Mouse (Mus musculus) limb, embryonic 14.5 days (tissue): ENCODE results near the gene Gpr4. TPM values are rescaled to one million over a fixed set of nuclear protein-coding genes. Genes with fewer than 3 reads are reported as not detected.

Source experiments
- ATAC-seq: fragments of 200-750 bp; cut with Nextera tagmentation; 2 replicates; pipeline ENCODE4 v1.8.0; 2017; ENCODE audit warnings: low read depth, moderate number of reproducible peaks, moderate TSS enrichment; ENCODE audit not compliant: low FRiP score
- DNase-seq: peaks from one replicate; pipeline ENCODE4 v3.0.0-alpha.2; 2015; ENCODE audit warnings: low spot score
- H3K27ac ChIP-seq: fragments of 300-500 bp; sonication (generic); replicated peaks from 2 replicates; pipeline ENCODE4 v1.5.1; 2014; ENCODE audit warnings: low read depth, mild to moderate bottlenecking, low read length, moderate library complexity, mixed read lengths
- H3K27me3 ChIP-seq: fragments of 300-500 bp; sonication (generic); 2 replicates; pipeline ENCODE4 v1.6.1; 2014; ENCODE audit warnings: low read length, mixed read lengths; ENCODE audit not compliant: control insufficient read depth, insufficient read depth
- H3K36me3 ChIP-seq: fragments of 300-500 bp; sonication (generic); 2 replicates; pipeline ENCODE4 v1.6.1; 2014; ENCODE audit warnings: mild to moderate bottlenecking, low read length, moderate library complexity, mixed read lengths; ENCODE audit not compliant: control insufficient read depth, insufficient read depth
- H3K4me1 ChIP-seq: fragments of 300-500 bp; sonication (generic); 2 replicates; pipeline ENCODE4 v1.6.1; 2014; ENCODE audit warnings: antibody characterized with exemption, low read length, mixed read lengths; ENCODE audit not compliant: control insufficient read depth, insufficient read depth
- H3K4me2 ChIP-seq: fragments of 300-500 bp; sonication (generic); replicated peaks from 2 replicates; pipeline ENCODE4 v1.6.1; 2014; ENCODE audit warnings: low read depth, mild to moderate bottlenecking, low read length, moderate library complexity; ENCODE audit not compliant: severe bottlenecking
- H3K4me3 ChIP-seq: fragments of 300-500 bp; sonication (generic); replicated peaks from 2 replicates; pipeline ENCODE4 v1.5.1; 2014; ENCODE audit warnings: low read length
- H3K9ac ChIP-seq: fragments of 300-500 bp; sonication (generic); 2 replicates; pipeline ENCODE4 v1.6.1; 2014; ENCODE audit warnings: mild to moderate bottlenecking, low read depth, low read length, moderate library complexity; ENCODE audit not compliant: severe bottlenecking
- H3K9me3 ChIP-seq: fragments of 300-500 bp; sonication (generic); 2 replicates; pipeline ENCODE4 v1.6.1; 2016; ENCODE audit warnings: low read length; ENCODE audit not compliant: control insufficient read depth
- POLR2A ChIP-seq: fragments of 200-500 bp; IDR thresholded peaks from 2 replicates; pipeline ENCODE4 v1.8.0; 2012; ENCODE audit warnings: inconsistent platforms, mild to moderate bottlenecking, moderate library complexity, borderline replicate concordance; ENCODE audit not compliant: insufficient read depth, insufficient read length; ENCODE audit errors: extremely low read depth
- WGBS: fragments of 180-500 bp; shearing (Covaris S2); extraction: QIAGEN DNeasy Blood & Tissue Kit; methylation state at CpG from one replicate; pipeline ENCODE4 v1.1.7; 2014; 5-methylcytosine and 5-hydroxymethylcytosine counted together
- polyA plus RNA-seq, 2 experiments: library from polyadenylated mRNA; depleted of rRNA in 1 of 2; stranded (reverse) in 1 of 2; unstranded in 1 of 2; fragments of >200 nt; fragmentation: Nextera tagmentation in 1 of 2; extraction: Ambion mirVana in 1 of 2; gene quantifications; 2 replicates each; pipeline versions ENCODE4 v1.2.1 to v1.2.3; 2012 to 2014

Gpr4 gene
- polyA plus RNA-seq, 2 experiments, result 4.0 to 9.2 TPM

DNA sequence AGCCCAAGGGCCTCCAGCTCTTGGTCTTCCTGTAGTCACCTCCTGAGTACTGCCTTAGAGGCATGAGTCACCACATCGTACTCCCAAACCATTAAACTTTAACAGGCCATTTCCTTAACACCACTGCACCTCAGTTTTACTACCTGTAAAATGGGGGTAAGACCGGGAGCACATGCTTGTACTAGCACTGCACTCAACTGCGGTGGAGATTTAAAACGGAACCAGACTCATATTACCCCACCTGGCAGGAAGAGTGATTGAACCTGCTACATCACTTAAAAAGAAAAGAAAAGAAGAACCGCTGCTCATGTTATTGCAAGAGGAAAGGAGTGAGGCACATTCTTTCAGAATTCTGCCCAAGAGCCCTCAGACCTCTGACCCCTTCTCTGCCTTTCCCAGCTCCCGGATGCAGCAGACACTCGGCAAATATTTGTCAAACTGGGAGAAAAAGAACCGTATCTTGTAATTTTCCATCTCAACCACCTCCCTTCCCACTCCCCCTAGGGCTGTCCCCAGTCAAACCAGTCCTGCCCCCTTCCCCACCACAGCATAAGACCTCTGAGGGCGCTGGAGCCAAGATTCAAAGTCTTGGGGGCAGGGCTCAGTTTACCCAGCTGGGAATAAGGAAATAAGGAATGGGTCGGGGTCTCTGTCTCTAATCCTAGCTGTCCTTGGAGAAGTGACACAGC, 56.8 kb downstream of the Gpr4 start:
- Histone ChIP-seq H3K9ac (peak overlapping the region; percentile 77), H3K27me3 (no peaks in the 10 kb centered on the region), H3K4me1 (peaks cover 18% of the 10 kb centered on the region), H3K36me3 (peaks cover 27% of the 10 kb centered on the region), H3K9me3 (no peaks in the 10 kb centered on the region), H3K4me2 (peak overlapping the region; percentile 97), H3K4me3 (peak overlapping the region; percentile 92), H3K27ac (peak overlapping the region; percentile 50)
- TF ChIP-seq POLR2A, result no peak
- 21% methylated on average over 10 of the region's 10 CpGs for WGBS
- DNase-seq (no peak), ATAC-seq (no peak)

DNA sequence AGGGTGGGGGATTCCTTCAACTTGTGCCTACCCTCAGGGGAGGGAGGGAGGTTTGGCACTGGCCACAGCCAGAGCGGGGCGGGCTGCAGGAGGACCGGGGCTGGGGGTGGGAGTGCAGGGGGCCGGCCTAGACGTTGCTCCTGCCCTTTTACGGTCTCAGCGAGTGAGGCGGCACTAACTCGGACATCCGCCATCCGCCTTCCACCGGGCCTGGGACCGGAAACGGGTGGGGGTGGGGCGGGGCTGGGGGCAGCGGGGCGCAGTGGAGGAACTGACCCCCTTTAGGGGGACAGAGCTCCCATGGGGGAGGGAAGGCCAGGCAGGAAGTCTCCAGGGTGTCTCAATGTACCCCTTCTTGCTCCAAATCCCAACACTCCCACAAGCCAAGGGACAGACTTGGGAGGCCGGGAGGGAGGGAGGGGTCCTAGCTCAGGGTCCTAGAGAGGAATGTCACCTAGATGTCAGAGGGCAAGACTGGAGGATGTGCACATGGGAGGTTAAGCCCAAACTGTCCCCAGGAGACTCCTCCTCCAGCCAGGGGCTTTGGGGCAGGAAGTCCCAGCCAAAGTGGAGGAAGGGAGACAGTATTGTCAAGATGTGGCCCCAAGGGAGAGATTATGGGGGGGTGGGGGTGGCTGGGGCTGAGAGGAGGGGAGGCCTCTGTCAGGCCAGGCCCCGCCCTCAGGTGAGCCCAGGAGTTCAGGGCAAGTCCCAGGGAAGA, 57.5 kb downstream of the Gpr4 start:
- Histone ChIP-seq H3K9ac (peak overlapping the region; percentile 77), H3K4me2 (peak overlapping the region; percentile 97), H3K27me3 (no peaks in the 10 kb centered on the region), H3K9me3 (no peaks in the 10 kb centered on the region), H3K4me1 (peaks cover 18% of the 10 kb centered on the region), H3K36me3 (peaks cover 19% of the 10 kb centered on the region), H3K4me3 (peak overlapping the region; percentile 92), H3K27ac (peak overlapping the region; percentile 50)
- ATAC-seq (no peak), DNase-seq (peak; percentile 49)
- 0% methylated on average over 16 of the region's 19 CpGs for WGBS
- TF ChIP-seq POLR2A, result no peak

DNA sequence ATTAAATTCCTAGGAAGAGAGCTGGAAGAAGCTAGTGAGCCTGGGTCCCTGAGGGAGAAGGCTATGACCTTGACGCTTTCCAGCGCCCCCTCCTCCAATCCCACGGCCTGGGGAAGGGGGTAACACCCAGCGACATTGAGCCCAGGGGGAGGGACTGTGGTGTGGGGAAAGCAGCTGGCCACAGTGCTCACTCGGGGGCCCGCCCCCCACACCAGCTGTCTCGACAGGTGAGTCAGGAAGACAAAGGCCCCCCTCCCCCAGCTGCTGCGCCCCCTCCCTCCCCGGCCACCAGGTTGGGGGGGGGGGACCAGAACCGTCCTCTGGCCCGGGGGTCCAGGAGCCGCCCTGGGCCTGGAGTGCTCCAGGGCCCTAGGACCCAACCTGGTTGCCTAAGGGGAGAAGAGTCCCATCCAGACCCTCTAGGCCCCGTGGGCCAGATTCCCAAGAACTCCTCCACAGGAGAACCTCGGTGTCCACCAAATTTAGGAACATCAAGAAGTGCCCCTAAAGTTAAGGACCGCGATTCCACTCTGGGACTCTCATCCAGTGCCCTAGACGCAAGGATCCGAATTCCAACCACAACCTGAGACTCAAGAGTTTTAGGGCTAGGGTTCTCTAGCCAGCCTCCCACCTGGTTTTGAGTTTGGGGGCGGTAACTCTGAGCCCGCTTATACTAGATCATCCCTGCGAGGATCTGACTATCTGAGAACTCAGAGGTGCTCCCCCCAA, 58.3 kb downstream of the Gpr4 start:
- Histone ChIP-seq H3K36me3 (peaks cover 13% of the 10 kb centered on the region), H3K27ac (peak overlapping the region; percentile 76), H3K9me3 (no peaks in the 10 kb centered on the region), H3K27me3 (no peaks in the 10 kb centered on the region), H3K4me2 (peak overlapping the region; percentile 97), H3K4me1 (peaks cover 18% of the 10 kb centered on the region), H3K9ac (peak overlapping the region; percentile 77), H3K4me3 (peak overlapping the region; percentile 92)
- ATAC-seq (no peak), DNase-seq (peak; percentile 28)
- no peak for TF ChIP-seq POLR2A
- under 1% methylated on average over 17 of the region's 21 CpGs for WGBS

DNA sequence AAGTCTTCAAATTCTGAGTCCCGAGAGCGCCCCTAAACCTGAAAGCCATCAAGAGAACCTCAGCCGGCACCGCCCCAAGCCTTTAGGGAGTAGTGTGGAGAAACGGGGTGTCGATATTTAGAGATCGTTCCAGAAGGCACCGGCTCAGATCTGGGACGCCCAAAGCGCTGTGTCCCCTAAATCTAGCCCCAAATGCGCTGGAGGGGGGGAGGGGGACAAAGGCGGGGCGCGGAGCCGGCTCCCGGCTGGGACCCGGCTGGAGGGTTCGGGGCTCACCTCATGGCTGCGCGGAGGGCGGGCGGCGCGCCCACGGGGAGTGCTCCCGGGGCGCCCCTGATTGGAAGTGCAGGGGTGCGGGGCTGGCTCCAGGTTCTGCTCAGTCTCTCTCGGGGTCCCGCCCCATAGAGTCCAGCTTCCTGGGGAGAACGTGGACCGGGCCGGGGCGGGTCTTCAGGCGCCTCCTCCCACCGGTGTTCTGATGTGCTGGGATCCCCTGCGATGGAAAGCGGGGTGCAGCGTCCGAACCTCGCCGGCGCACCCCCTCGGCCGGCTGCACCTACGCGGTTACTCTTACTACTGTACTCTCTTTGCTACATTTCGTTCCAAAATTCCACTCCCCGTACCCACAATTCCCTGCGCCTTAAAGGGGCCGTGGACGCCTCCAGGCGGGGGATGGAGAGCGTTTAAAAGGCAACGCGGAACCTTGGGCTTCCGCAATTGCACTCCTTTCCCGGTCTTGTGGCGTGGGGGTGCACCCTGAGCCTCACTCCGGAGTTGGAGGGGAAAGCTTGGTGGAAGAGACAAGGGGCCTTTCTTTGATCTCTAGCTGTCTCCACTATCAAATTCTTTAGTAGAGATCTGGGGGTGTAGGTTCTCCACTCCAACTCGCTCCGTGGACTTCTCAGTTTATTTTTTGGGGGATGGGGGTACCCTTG, 59.2 kb downstream of the Gpr4 start, which contains the start of gene Vasp:
TSS of gene Vasp (minus strand) at position 580 of the 935 bp plus-strand sequence.
- H3K4me2 ChIP-seq, result peak within 1 kb of the TSS; percentile 97
- ATAC-seq, result peak; percentile 84
- DNase-seq, result peak; percentile 86
- H3K27ac ChIP-seq, result peak within 1 kb of the TSS; percentile 76
- no peaks in the 10 kb centered on the region for H3K9me3 ChIP-seq
- WGBS, result under 1% methylated on average over 52 of the region's 62 CpGs
- H3K9ac ChIP-seq, result peak within 1 kb of the TSS; percentile 77
- H3K36me3 ChIP-seq, result peaks cover 11% of the 10 kb centered on the region
- H3K27me3 ChIP-seq, result no peaks in the 10 kb centered on the region
- peak within 1 kb of the TSS; percentile 92 for H3K4me3 ChIP-seq
- TF ChIP-seq POLR2A, result peak; percentile 58; the same call in 1 of the 2 replicates
- peaks cover 18% of the 10 kb centered on the region for H3K4me1 ChIP-seq
